Mouse (Mus musculus) midbrain, embryonic 14.5 days (tissue): ENCODE measurements around the gene Pcbp4. TPM values are rescaled to one million over a fixed set of nuclear protein-coding genes. Genes with fewer than 3 reads are reported as not detected.

Experiments
- ATAC-seq: fragments of 200-750 bp; cut with Nextera tagmentation; 2 replicates; pipeline ENCODE4 v1.8.0; 2017; ENCODE audit warnings: moderate number of reproducible peaks, moderate library complexity; ENCODE audit not compliant: low FRiP score, low TSS enrichment
- DNase-seq: peaks from one replicate; pipeline ENCODE4 v3.0.0-alpha.2; 2015
- H3K27ac ChIP-seq: fragments of 300-500 bp; sonication (generic); replicated peaks from 2 replicates; pipeline ENCODE4 v1.5.1; 2014; ENCODE audit warnings: mild to moderate bottlenecking, low read depth, low read length, moderate library complexity
- H3K27me3 ChIP-seq: fragments of 300-500 bp; sonication (generic); 2 replicates; pipeline ENCODE4 v1.6.1; 2014; ENCODE audit warnings: low read length, control low read depth, mixed read lengths; ENCODE audit not compliant: control insufficient read depth, insufficient read depth
- H3K36me3 ChIP-seq: fragments of 300-500 bp; sonication (generic); 2 replicates; pipeline ENCODE4 v1.6.1; 2014; ENCODE audit warnings: low read length, control low read depth; ENCODE audit not compliant: control insufficient read depth, insufficient read depth
- H3K4me1 ChIP-seq: fragments of 300-500 bp; sonication (generic); 2 replicates; pipeline ENCODE4 v1.6.1; 2014; ENCODE audit warnings: mild to moderate bottlenecking, antibody characterized with exemption, low read length, control low read depth; ENCODE audit not compliant: control insufficient read depth, insufficient read depth
- H3K4me2 ChIP-seq: fragments of 300-500 bp; sonication (generic); 2 replicates; pipeline ENCODE4 v1.6.1; 2014; ENCODE audit warnings: mild to moderate bottlenecking, low read length, moderate library complexity
- H3K4me3 ChIP-seq: fragments of 300-500 bp; sonication (generic); replicated peaks from 2 replicates; pipeline ENCODE4 v1.5.1; 2014; ENCODE audit warnings: low read depth, low read length
- H3K9ac ChIP-seq: fragments of 300-500 bp; sonication (generic); replicated peaks from 2 replicates; pipeline ENCODE4 v1.6.1; 2014; ENCODE audit warnings: mild to moderate bottlenecking, low read length, moderate library complexity
- H3K9me3 ChIP-seq: fragments of 300-500 bp; sonication (generic); 2 replicates; pipeline ENCODE4 v1.6.1; 2016; ENCODE audit warnings: low read length, control low read depth, mixed read lengths; ENCODE audit not compliant: control insufficient read depth
- WGBS: fragments of 180-500 bp; shearing (Covaris S2); extraction: QIAGEN DNeasy Blood & Tissue Kit; methylation state at CpG from one replicate; pipeline ENCODE4 v1.1.7; 2014; 5-methylcytosine and 5-hydroxymethylcytosine counted together
- polyA plus RNA-seq: library from polyadenylated mRNA; unstranded; fragments of >200 nt; fragmentation: Nextera tagmentation; extraction: Ambion mirVana; gene quantifications from 2 replicates; pipeline ENCODE4 v1.2.1, GENCODE M21; 2014

Gene Pcbp4
- polyA plus RNA-seq, 1 experiment from 2014 or later, result 219 TPM

DNA sequence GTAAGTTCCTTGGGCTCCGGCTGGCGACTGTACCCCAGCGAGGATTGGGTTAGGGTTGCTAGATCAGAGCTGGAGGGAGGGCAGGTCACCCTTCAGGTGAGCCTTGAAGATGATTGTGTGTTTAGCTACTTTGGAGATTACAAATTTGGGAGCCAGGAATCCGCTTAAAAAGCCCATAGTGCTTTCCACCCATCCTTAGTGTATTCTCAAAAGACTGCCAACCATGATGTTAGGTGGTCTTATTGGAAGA is 23.2 kb upstream of the Pcbp4 start:
- DNase-seq (no peak), ATAC-seq (no peak; the same call in 1 of the 2 replicates)
- H3K4me3 ChIP-seq, result peak overlapping the region; percentile 68
- peak overlapping the region; percentile 88 for H3K9ac ChIP-seq
- peak overlapping the region; percentile 94 for H3K4me2 ChIP-seq
- H3K36me3 ChIP-seq, result peaks cover 35% of the 10 kb centered on the region
- H3K9me3 ChIP-seq, result no peaks in the 10 kb centered on the region
- H3K4me1 ChIP-seq, result peaks cover 6% of the 10 kb centered on the region
- peak overlapping the region; percentile 93 for H3K27ac ChIP-seq
- under 1% methylated on average over 4 of the region's 4 CpGs for WGBS
- no peaks in the 10 kb centered on the region for H3K27me3 ChIP-seq

- Histone ChIP-seq H3K27me3 (no peaks in the 10 kb centered on the region), H3K4me3 (no peak overlapping the region), H3K9ac (no peak overlapping the region), H3K36me3 (peaks cover 35% of the 10 kb centered on the region), H3K9me3 (no peaks in the 10 kb centered on the region), H3K4me1 (peaks cover 11% of the 10 kb centered on the region), H3K27ac (no peak overlapping the region), H3K4me2 (no peak overlapping the region)
- ATAC-seq (no peak), DNase-seq (no peak)
- WGBS, result 85% methylated on average over 7 of the region's 7 CpGs
Measured at GRCm38 (mm10) chr9:106433389-106433788, 19.7 kb upstream of the Pcbp4 start.

GRCm38 (mm10) chr9:106436566-106436965 is 16.5 kb upstream of the Pcbp4 start:
- Histone ChIP-seq H3K4me2 (no peak overlapping the region), H3K27ac (no peak overlapping the region), H3K27me3 (no peaks in the 10 kb centered on the region), H3K4me3 (no peak overlapping the region), H3K9me3 (no peaks in the 10 kb centered on the region), H3K4me1 (peaks cover 10% of the 10 kb centered on the region; the same call in 1 of the 2 replicates), H3K36me3 (peaks cover 27% of the 10 kb centered on the region), H3K9ac (no peak overlapping the region)
- ATAC-seq (no peak), DNase-seq (no peak)
- 81% methylated on average over 9 of the region's 9 CpGs for WGBS

DNA sequence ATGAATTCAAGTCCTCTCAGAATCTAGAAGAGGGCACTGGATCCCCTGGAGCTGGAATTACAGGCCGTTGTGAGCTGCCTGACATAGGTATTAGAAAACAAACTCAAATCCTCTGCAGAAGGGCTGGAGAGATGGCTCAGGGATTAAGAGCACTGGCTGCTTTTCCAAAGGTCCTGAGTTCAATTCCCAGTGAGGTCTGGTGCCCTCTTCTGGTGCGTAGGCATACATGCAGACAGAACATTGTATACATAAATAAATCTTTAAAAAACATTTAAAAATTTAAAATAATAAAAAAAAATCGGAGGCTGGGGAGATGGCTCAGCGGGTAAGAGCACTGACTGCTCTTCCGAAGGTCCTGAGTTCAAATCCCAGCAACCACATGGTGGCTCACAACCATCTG is 10.4 kb upstream of the Pcbp4 start:
- Histone ChIP-seq H3K27me3 (no peaks in the 10 kb centered on the region), H3K9ac (no peak overlapping the region), H3K27ac (no peak overlapping the region), H3K4me1 (peaks cover 18% of the 10 kb centered on the region), H3K4me2 (no peak overlapping the region), H3K4me3 (no peak overlapping the region), H3K36me3 (no peaks in the 10 kb centered on the region), H3K9me3 (no peaks in the 10 kb centered on the region)
- ATAC-seq, result no peak
- WGBS, result 79% methylated on average over 5 of the region's 5 CpGs
- no peak for DNase-seq

- Histone ChIP-seq H3K4me2 (no peak overlapping the region), H3K9me3 (no peaks in the 10 kb centered on the region), H3K27ac (no peak overlapping the region), H3K4me3 (no peak overlapping the region), H3K27me3 (no peaks in the 10 kb centered on the region), H3K4me1 (peaks cover 26% of the 10 kb centered on the region), H3K9ac (no peak overlapping the region), H3K36me3 (no peaks in the 10 kb centered on the region)
- DNase-seq (no peak), ATAC-seq (no peak)
- 75% methylated on average over 4 of the region's 4 CpGs for WGBS
Measured at GRCm38 (mm10) chr9:106444836-106445235, 8.3 kb upstream of the Pcbp4 start.

DNA sequence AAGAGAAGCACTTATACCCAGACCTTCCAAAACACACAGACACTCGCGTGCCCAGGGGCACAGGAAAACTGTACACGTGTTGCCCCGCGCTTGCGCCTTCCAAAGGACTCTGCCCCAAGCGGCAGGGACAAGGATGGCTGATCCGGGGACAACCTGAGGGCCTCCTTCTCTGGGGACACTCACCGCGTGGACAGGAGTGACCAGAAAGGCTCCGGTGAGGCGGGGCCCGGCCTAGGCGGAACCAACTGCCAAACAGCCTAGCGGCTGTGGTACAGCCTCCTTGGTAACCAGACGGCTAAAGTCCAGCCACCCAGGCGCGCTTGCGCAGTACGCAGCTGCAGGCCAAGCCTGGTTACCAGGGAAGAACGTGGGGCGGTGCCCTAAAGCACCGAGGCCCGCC is 5.7 kb upstream of the Pcbp4 start, which contains the start of the genes Abhd14b and Abhd14a:
Gene Abhd14b, plus strand, starts transcription at position 112 of the 400 bp plus-strand sequence.
Gene Abhd14a, minus strand, starts transcription at position 331 of the 400 bp plus-strand sequence.
- Histone ChIP-seq H3K9me3 (no peaks in the 10 kb centered on the region), H3K9ac (peak within 1 kb of the TSS; percentile 70), H3K4me1 (peaks cover 26% of the 10 kb centered on the region), H3K27ac (peak within 1 kb of the TSS; percentile 77), H3K36me3 (no peaks in the 10 kb centered on the region), H3K4me2 (peak within 1 kb of the TSS; percentile 76), H3K27me3 (no peaks in the 10 kb centered on the region), H3K4me3 (peak within 1 kb of the TSS; percentile 51)
- DNase-seq (peak; percentile 91), ATAC-seq (peak; percentile 82)
- under 1% methylated on average over 24 of the region's 24 CpGs for WGBS

DNA sequence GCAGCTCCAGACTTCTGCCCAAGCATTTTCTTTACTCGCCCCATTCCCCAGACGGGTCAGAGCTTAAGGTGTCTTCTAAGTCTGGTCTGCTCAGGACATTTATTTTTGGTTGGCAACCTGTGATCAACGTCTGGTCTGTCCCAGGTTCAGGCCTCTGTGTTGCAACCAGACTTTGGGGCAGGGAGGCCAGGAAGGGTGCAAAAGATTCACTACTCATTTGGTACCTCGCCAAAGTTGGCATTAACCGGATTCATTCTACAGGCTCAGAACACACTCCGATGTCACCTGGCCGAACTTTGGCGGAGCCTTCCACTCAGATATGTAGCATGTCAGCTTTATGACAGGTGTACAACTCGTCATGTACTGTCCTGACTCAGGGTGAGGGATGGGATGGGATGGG is 5.1 kb upstream of the Pcbp4 start:
- Histone ChIP-seq H3K4me3 (peak overlapping the region; percentile 51), H3K36me3 (no peaks in the 10 kb centered on the region), H3K27me3 (no peaks in the 10 kb centered on the region), H3K9me3 (no peaks in the 10 kb centered on the region), H3K27ac (0 out of 2 replicates have a peak overlapping the region, but pooled peaks have one; percentile 77), H3K4me2 (peak overlapping the region; percentile 76), H3K9ac (peak overlapping the region; percentile 70; the same call in 1 of the 2 replicates), H3K4me1 (peaks cover 32% of the 10 kb centered on the region)
- ATAC-seq (no peak), DNase-seq (no peak)
- 39% methylated on average over 9 of the region's 9 CpGs for WGBS

DNA sequence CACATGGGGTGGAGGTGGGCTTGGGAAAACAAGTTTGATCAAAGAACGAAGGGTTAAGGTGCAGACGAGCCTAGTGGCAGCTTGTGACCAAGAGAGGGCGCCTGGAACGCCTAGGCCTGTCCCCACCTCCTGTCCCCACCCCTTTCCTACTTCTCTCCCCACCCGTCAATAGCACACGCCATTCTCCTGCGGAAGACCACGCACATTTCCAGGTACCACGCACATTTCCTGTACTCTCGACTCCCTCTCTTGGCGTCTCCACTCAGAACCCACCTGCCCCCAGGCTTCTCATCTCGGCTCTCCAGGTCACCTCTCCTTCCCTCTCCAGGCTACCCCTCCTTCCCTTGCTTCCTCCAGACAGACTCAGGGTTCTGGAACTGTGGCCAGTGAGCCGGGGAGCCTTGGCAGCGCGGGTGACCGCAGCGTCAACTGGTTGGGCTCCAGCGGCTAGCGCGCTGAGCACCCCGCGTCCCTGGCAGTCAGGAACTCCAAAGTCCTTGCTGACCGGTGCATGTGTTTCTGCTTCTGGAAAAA is 4.5 kb upstream of the Pcbp4 start:
- Histone ChIP-seq H3K27ac (no peak overlapping the region), H3K36me3 (no peaks in the 10 kb centered on the region), H3K4me1 (peaks cover 32% of the 10 kb centered on the region), H3K4me2 (peak overlapping the region; percentile 76), H3K9ac (peak overlapping the region; percentile 47; the same call in 1 of the 2 replicates), H3K4me3 (peak overlapping the region; percentile 33), H3K9me3 (no peaks in the 10 kb centered on the region), H3K27me3 (no peaks in the 10 kb centered on the region)
- DNase-seq (peak; percentile 84), ATAC-seq (peak; percentile 41; the same call in 1 of the 2 replicates)
- WGBS, result 2% methylated on average over 23 of the region's 23 CpGs

DNA sequence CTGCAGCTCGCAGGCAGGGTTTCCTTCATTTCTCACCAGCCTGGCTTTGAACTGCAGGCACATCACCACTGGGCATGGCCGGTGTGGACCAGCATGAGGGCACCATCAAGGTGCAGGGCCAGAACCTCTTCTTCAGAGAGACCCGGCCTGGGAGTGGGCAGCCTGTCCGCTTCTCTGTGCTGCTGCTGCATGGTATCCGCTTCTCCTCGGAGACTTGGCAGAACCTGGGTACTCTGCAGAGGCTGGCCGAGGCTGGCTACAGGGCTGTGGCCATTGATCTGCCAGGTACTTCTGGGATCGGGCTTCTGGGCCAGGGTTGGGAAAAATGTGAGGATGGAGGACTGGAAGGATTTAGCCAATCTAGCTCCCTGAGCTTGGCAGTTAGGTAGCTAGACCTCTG is 3.1 kb upstream of the Pcbp4 start:
- DNase-seq, result no peak
- Histone ChIP-seq H3K4me3 (no peak overlapping the region), H3K27ac (no peak overlapping the region), H3K9me3 (no peaks in the 10 kb centered on the region), H3K4me1 (peaks cover 33% of the 10 kb centered on the region), H3K27me3 (no peaks in the 10 kb centered on the region), H3K9ac (no peak overlapping the region), H3K36me3 (no peaks in the 10 kb centered on the region), H3K4me2 (no peak overlapping the region)
- WGBS, result 91% methylated on average over 8 of the region's 8 CpGs
- ATAC-seq, result no peak
